Mouse (Mus musculus) small intestine, adult 2 months (tissue): Measurements from ENCODE around the gene Chchd5.

ENCODE experiments used
- CTCF ChIP-seq: fragments of 200-500 bp; IDR thresholded peaks from 2 replicates; pipeline ENCODE4 v1.5.1; 2012; ENCODE audit warnings: low read depth, mild to moderate bottlenecking, control low read depth, inconsistent platforms, low read length, moderate library complexity, mixed read lengths; ENCODE audit not compliant: insufficient replicate concordance, insufficient read length; ENCODE audit errors: extremely low read depth
- POLR2A ChIP-seq: fragments of 200-500 bp; IDR thresholded peaks from 2 replicates; pipeline ENCODE4 v1.6.1; 2012; ENCODE audit warnings: low read depth, mild to moderate bottlenecking, control low read depth, inconsistent platforms, low read length, moderate library complexity

DNA sequence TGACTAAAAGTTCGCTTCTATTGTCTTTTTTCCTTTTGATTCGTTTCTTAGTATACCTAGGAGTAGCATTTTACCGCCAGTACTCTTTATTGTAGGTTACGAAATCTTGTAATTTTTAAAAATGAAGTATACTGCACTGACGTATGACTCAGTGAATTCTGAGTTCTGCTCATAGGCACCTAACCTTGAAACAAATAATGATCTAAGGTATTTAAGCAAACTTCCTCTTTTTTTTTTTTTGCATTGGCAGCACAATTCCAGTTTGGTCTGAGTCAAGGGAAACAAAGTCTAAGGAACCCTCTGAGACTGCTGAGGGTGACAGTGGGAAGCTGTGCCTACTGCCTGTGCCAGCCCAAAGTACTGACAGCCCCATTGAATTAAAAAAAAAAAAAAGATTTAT is 46.0 kb upstream of the Chchd5 start:
- TF ChIP-seq CTCF (no peak), POLR2A (no peak)
